Mouse (Mus musculus): ENCODE measurements around the gene Foxo1.

- TF ChIP-seq POLR2A (IDR thresholded peaks at IDR 0.05; ENCODE audit: borderline replicate concordance, extremely low read depth, insufficient read depth, insufficient read length, poor library complexity, severe bottlenecking): no peak
- TF ChIP-seq CTCF (IDR thresholded peaks at IDR 0.05; ENCODE audit: borderline replicate concordance, extremely low read depth, insufficient read depth, insufficient read length): no peak
Measured at GRCm38 (mm10) chr3:52297291-52298018, 29.3 kb downstream of the Foxo1 start.

Data from brain, embryonic 14.5 days (tissue).